Mouse (Mus musculus): ENCODE results near the gene Acacb. TPM values are rescaled to one million over a fixed set of nuclear protein-coding genes. Genes with fewer than 3 reads are reported as not detected.

Gene Acacb
- total RNA-seq, 4 experiments from 2014 or later, result 231 to 252 (median 245) TPM

DNA sequence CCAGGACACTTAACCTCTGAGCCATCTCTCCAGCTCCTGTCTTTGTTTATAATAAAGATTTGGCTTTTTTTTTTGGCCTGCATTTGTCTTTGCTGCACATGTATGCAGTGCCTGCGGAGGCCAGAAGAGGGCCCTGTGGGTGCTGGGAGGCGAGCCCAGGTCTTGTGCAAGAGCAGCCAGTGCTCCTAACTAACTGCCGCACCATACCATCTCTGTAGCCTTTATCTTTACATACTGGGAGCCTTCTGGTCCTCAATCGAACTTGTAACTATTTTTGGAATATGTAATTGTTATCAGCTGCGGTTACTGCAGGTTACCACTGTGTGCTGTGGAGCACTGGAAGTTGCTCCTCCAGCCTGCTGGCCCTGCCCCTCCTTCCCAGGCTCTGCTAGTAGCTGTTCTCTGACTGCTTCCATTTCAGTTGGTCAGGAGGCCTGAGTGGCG, 12.2 kb upstream of the Acacb start:
- DNase-seq (ENCODE audit: low spot score), result peak; percentile 45

DNA sequence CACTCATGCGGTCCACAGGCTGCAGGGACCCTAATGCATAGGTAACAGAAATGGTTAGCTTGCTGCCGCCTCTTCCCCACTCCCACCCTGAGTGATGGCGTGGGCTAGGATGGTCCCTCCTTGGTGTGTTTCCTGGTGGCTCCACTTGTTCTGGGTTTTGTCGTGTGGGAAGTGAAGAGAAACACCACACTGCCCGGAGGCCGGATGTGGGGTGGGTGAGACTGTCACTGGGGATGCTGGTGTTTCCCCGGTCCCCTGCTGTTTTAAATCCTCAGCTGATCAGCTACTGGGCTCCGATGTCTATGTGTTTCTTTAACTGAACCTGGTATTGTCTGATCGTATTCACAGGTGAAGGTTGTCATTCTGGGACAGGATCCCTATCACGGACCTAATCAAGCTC, 10.8 kb upstream of the Acacb start:
- DNase-seq (ENCODE audit: low spot score), result no peak

DNA sequence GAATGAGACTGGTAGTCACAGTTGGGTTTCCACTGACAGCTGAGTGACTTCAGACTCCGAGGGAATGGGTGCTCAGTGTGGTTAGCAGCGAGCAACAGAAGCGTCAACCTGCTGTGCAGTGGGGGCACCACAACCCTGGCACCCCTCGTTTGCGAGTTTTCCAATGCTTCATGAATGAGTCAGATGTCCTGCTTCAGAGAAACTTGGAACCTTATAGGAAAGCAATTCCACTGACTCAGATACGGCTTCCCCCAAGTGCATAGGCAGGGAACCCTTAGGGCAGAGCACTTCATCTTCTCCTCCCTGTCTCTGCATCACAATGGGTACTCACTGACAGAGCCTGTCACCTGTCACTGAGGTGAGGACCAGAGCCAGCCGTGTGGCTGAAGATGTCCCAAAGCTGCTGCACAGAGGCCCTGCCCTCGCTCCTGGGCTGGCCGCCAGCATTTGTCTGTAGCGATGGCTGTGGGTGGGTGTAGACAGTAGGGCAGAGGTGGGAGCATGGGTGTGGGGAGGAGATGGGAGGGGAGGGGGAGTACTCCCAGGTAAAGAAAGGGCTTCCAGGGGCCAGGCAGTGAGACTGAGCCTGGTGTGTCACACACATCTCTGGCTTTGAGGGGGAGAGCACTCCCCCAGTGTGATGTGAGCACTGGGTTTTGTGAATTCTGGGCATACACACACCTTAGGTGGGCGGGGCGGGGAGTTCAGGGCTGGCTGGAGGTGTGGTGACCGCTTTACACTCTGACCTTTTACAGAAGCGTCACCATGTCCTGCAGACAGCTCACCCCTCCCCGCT, 8.7 kb upstream of the Acacb start:
- DNase-seq (ENCODE audit: low spot score), result no peak

DNA sequence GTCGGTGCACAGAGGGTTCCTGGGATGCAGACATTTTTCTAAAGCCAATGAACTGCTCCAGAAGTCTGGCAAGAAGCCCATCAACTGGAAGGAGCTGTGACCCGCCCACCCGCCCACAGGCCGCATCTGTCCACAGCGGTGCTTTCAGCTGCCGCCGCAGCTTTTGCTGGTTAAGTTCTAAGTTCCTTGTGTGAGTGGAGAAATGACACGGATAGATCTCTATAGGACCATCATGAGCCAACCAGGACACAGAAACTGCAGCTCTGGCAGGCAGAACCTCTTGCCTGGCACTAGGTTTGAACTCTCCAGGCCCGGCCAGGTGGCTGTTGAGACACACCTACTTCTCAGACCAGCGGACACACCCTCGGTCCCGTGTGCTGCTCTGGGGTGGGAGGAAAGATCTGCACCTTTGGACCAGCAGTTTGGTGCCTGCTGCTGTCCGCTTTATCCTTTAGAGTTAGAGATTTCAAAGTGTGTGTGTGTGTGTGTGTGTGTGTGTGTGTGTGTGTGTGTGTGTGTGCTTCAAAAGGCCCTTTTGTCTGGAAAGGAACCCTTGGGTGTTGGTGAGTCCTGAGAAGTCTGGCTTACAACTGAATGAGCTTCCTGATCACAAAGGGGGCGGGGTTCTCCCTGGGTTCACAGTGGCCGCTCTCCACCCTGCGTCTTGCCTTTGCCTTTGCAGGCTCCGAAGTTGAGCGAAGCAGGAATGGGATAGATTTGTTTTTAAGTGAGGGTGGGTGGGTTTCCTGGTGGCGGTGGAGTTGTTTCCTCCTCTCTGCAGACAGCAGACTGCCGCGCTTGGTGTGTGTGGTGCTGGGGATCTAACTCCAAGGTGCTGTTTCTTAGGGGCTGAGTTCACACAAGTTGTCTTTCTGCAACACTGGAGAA, 7.8 kb upstream of the Acacb start:
- DNase-seq (ENCODE audit: low spot score), result peak; percentile 61

DNA sequence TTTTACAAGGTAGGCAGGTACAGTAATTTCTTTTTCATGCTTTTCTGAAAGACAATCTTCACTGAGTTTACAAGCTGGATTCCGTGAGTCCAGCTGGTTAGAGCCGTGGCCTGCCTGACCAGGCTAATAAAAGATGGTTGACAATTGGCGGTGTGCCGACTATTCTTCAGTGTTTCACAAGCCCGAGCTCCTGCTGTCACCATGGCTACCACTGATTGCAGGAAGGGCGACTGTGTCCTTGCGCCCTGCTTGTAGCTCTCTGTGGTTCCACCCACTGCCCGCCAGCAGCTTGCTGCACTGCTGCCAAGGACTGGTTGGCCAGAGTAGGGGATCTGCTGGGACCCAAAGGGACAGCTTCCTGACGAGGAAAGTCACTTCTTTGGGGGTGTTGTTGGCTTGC, 7.2 kb upstream of the Acacb start:
- peak; percentile 94 for DNase-seq (ENCODE audit: low spot score)

DNA sequence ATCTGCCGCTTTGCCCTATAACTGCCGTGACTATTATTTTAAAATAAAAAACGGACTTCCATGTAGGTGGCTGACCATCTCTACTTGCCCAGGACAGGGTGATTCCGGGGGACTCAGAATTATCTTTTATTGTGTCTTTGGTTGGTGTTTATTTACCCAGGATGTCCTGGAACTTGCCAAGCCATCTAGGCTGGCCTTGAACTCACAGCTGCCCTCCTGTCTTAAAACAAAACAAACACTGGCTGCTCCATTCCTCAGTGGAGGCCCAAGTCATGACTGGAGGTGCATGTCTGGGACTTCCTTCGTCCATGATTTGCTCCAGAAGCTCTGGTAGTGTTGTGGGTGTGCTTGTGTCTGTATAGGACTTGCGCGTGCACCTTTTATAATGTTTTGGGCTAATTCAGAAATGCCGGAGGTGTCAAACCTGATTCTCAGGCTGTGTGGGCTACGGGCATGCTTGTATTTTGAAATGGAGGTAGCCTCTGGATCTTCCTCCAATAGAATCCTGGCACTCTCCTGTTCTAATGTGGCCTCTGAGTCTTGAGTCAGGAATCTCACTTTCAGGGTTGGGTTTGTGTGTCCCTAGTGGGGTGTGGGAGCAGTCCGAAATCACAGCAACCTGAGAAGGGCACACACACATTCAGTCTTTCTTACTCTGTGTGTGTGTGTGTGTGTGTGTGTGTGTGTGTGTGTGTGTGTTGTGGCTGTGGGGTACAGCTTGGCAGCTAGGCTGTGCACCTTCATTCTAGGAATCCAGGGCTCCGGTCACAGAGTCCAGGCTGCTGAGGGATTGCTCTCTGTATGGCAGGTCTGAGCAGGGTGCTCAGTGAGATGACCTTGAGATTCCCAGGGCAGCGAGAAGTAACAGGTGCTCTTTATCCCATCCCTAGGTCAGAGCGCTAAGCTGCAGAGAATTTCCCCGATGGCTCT, 973 bp downstream of the Acacb start:
- DNase-seq (ENCODE audit: low spot score), result no peak

DNA sequence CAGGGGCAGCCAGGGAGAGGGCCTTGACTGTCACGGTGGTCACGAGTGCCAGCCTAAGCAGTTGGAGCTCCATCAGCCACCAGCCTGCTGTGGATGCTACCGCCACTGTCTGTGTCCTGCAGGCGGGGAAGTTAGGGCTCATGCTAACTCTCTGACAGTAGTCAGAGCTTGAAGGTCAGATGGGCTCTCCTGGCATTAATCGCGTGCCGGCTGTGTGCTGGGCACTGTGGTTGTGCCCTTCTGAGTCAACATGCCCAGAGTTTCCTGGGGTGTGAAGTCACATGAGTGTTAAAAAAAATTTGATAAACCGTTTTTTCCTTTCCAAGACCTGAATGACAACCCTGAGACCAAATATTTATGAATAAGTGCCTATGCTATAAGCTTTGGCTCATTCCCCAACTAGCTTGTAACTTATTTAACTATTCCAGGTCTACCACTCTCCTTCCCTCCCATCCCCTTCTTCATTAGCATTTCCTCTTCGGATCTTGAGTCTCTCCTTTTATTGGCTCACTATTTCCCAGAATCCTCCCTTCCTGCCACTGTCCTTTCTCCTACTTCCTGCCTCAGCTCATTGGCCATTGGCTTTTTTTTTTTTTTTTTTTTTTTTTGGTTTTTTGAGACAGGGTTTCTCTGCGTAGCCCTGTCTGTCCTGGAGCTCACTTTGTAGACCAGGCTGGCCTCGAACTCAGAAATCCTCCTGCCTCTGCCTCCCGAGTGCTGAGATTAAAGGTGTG, 6.2 kb downstream of the Acacb start:
- DNase-seq (ENCODE audit: low spot score), result no peak

DNA sequence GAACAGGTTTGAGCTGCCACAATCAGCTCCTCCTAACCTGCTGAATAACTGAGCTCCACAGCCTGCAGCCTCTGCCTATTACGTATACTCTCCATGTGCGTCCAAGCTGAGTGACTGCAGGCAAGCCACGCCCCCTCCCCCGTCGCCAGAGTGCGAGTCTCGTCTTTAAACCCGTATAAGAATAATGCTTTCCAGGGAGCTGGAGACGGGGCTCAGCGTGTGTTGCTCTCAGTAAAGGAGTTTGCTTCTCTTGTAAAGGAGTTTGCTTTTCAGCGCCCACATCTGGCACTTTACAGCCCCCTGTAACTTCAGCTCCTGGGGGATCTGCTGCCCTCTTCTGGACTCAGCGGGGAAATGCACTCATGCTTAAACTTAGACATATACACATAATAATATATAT, 7.2 kb downstream of the Acacb start:
- DNase-seq (ENCODE audit: low spot score), result no peak

DNA sequence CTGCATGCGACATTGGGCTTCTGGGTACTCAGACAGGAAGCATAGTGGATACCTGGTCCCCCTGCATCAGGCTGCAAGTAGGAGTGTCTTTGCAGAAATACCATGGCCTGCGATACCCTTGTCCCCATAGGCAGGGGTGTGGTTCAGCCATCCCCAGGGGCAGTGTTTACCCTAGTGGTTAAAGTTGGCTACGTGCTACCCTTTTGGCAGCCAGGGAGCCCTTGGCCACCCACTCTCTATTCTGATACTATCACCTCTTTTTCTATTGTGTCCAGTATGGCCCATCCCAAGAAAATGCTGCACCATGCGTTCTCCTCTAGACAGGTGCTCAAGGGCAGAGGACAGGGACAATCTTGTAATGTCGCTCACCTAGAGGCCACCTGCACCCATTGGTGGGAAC, 8.4 kb downstream of the Acacb start:
- no peak for DNase-seq (ENCODE audit: low spot score)

DNA sequence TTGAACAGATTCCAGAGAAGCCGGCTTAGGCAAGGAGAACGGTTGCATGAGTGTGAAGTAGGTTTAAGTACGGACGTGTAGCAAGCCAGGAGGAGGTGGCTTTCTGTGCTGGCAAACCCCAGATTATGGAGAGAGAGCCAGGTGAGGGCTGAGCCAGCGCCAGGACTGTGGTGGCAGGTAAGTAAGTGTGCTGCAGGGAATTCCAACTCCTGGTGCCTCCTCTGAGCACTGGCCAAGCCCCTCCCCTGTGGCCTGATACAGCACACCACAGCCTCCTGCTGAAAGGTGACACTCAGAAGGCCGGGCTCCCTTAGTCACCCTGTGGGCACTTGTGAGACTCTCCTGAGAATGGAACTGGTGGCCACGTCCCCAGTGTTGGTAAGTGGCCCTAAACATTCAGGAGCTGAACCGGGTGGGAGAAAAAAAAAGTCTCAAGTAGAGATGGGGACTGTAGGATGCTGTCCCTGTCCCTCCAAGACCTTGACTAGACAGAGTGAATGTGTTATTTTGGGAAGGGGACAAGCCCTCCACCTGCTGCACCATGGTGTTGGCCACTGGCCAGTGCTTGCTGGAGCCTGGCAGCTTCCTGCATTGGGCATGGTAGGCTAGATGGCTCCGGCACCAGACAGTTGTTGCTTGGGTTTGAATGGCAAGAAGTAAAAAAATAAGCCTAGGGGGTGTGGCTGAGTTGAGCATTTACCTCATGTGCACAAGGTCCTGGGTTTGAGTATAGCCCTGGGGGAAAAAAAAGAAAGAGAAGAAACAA, 9.0 kb downstream of the Acacb start:
- no peak for DNase-seq (ENCODE audit: low spot score)

DNA sequence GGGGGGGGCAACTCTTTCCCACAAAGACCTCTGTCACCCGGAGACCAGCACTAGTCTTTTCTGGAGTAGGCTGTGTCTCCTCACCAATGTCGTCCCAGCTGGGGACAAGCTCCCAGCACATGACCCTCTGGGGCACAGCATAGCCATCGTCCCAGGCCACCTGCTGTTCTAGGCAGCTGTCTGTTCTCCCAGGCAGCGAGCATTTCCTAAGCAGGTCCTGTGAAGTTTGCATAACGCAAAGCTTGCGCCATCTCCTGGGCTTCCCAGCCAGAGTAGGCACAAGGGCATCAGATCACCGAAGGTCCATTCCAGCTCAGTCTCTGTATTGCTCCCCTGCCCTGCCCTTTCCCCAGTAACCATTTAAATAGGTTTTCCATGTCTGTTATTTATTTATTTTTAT, 10.9 kb downstream of the Acacb start:
- no peak for DNase-seq (ENCODE audit: low spot score)

DNA sequence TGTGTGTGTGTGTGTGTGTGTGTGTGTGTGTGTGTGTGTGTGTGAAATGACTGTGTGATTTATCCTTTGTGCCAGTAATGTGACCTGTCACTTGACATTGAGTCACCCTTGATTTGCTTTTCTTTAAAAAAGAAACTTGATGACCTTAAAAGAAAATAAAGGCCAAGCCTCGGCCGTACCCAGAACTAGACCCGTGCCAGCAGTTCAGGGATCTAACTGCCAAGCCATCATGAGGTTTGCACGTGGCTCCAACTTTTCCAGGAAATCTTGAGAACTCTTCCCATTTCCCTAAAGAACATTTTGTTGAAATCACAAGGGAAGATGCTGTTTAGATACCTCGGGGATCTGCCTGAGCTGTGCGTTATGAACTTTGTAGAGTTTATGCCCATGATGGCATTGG, 15.1 kb downstream of the Acacb start:
- DNase-seq (ENCODE audit: low spot score), result no peak

DNA sequence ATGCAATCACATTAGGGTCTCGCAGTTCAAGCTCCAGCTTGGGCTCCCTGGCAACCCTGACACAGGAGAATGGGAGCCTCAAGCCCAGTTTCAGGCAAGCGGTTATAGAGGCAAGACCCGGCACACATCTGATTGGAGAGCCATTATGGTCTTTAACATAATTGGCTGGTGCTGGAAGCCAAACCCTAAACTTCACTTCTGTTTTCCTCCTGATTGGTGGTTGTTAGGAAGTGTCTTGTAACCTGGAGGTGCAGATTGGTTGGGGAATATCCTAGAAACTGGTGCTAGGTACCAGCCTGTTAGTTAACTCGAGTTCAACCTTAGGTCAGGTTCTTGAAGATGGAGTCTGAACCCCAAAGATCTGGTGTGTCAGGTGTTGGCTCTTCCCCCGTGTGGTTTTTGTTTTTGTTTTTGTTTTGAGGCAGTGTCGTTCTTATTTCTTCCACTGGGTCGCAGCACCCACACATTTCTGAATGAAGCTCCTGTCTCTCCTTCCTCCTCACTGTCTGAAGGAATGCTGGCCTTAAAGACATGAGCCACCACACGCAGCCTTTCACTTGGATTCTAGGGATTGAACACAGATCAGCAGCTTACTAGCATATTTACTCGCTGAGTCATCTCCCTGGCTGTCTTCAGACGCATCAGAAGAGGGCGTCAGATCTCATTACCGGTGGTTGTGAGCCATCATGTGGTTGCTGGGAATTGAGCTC, 15.9 kb downstream of the Acacb start:
- DNase-seq (ENCODE audit: low spot score), result no peak

DNA sequence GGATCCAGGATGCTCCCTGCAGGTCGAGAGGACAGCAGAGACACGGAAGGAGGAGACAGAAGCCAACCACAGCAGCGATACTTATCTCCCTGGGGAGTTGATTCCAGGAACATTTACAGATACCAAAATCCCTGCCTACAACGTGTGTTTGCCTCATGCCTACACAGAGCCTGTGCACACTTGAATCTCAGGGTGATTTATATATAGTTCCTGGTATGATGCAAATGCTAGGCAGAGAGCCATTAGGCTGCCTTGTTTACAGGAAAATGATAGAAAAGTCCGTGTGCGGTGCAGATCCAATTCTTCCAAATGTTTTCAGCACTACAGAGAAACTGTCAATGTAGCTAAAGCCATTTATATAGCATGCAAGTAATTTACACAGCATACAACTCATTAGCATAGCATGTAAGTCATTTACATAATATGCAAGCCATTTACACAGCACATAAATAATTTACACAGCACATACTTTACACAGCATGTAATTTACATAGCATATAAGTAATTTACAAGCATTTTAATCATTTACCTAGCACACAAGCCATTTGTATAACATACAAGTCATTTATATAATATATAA, 16.9 kb downstream of the Acacb start:
- DNase-seq (ENCODE audit: low spot score), result no peak

DNA sequence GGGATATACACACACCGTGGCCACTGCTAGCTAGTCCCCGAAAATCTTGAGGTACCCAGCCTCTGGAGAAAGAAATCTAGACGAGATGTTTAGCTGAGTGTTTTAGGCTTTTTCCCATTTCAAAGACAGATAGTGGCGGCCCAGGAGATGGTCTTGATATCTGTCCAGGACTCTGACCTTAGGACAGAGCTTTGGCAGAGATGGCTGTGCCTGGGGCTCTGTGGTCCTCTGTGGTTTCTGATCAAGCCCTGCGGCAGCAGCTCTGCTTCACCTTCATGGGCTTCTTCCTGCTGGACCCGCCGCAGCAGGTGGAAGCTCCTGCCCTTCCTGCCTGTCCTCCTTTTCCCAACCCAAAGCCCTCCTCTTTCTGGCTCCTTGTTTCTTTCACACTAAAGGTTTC, 24.0 kb downstream of the Acacb start:
- DNase-seq (ENCODE audit: low spot score), result no peak

DNA sequence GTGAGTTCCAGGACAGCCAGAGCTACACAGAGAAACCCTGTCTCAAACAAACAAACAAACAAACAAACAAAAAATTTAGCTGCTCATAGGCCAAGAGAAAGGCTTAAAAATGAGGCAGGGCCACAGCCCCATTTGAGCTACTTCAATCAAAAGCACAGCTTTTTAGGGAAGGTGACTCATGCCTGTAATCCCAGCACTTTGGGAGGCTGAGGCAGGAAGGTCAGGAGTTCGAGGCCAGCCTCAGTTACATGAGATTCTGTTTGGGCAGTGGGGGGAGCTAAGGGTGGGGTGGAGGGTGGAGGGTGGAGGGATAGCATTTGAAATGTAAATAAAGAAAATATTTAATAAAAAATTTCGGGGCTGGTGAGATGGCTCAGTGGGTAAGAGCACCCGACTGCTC, 26.6 kb downstream of the Acacb start:
- DNase-seq (ENCODE audit: low spot score), result no peak

DNA sequence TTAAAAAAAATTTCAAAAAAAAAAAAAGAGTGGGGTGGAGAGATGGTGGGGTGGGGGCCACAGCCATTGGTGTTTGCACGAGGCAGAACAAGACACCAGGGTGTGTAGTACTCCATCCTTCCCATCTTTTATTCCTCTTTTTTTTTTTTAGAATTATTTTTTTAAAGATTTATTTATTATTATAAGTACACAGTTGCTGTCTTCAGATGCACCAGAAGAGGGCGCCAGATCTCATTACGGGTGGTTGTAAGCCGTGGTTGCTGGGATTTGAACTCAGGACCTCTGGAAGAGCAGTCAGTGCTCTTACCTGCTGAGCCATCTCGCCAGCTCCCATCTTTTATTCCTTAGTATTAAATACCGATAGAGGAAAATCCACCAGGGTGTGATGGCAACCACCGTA, 27.1 kb downstream of the Acacb start:
- no peak for DNase-seq (ENCODE audit: low spot score)

DNA sequence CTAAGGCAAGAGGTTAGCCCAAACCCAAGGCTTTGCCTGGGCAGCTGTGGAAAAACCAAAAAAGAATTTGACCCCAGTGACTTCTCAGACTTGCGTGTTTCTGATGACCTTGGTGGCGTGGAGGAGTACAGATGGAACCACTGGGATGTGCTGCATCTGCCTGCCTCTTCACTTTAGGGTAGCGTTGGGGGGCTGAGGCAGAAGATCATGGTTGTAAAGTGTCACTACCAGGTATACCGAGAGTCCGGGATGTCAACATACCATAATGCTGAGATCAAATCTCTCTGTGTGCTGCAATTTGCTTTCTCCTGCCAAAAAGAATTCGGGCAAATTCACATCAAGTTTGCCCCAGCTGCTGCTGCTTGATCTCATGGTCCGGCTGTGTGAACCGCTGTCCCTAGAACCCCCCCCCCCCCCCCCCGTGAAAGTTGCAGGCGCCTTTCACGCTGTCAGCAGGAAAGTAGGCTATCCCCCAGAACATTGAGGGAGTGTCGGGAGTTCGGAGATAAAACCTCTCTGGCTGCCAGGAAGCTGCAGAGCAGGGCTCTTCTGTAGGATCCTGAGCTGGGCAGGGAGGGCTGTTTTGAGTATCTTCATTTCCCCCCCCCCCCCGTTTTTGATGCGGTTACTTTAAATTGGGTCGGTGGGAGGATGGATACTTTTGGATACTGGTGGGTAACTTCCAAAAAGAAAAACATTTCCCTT, 27.7 kb downstream of the Acacb start:
- no peak for DNase-seq (ENCODE audit: low spot score)

DNA sequence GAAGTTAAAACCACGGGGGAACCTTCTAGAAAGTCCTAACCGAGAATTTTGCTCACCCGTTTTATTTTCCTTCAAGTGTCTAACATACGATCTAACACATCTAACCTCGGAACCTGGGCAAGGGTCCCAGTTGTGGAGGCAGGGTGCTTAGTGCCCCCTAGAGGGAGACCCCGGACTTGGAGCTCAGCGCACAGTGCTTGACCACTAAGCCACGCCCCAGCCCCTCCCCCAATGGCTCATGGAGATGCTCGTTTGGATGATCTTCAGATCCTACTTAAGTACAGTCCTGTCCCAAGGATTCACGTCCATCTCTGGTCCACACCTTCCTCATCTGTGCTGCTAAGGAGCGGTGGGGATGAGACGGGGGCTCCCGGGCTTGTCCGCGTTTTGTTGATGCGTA, 28.3 kb downstream of the Acacb start:
- DNase-seq (ENCODE audit: low spot score), result no peak
